Mouse (Mus musculus): Measurements from ENCODE around the gene Fto. TPM values are rescaled to one million over a fixed set of nuclear protein-coding genes. Genes with fewer than 3 reads are reported as not detected.

Fto gene
- total RNA-seq, 2 experiments from 2014 or later = 13.8 to 33.6 TPM

DNA sequence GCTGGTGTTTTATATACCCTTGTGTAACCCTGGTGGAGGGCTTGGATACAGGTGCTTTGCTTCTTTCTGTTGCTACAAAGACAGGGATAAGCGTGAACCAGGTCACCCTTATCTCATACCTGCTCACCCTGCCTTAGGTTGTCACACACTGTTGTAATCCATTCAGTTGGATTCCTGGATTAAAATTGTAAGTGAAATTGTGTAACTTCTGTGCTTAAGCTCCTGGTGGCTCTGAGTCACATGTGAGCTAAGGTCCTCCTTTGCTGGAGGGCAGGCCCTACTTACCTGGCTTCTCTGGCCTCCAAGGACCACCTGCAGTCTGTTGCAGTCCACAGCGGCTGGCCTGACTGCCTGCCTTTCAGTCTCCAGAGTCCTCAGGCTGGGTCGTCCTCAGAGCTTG, 71.1 kb downstream of the Fto start:
- ATAC-seq (ENCODE audit: poor library complexity, severe bottlenecking) = no peak

DNA sequence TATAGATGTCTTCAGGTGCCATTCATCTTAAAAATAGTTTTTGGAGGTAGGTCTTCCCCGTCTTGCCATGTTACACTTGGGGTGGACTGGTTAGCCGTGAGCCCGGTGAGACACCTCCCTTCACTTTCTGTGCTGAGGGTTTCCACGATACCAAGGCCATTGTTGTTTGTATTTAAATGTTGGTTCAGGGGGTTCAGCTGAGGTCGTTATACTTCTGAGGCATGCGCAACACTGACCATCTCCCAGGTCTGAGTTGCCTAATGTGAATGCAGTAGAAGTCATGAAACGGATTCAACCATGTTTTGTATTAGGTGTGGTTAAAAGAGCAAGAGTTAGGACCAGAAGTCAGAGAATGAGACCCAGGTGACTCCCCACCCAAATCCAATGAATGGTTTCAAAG, 72.5 kb downstream of the Fto start:
- ATAC-seq (ENCODE audit: poor library complexity, severe bottlenecking) = no peak

DNA sequence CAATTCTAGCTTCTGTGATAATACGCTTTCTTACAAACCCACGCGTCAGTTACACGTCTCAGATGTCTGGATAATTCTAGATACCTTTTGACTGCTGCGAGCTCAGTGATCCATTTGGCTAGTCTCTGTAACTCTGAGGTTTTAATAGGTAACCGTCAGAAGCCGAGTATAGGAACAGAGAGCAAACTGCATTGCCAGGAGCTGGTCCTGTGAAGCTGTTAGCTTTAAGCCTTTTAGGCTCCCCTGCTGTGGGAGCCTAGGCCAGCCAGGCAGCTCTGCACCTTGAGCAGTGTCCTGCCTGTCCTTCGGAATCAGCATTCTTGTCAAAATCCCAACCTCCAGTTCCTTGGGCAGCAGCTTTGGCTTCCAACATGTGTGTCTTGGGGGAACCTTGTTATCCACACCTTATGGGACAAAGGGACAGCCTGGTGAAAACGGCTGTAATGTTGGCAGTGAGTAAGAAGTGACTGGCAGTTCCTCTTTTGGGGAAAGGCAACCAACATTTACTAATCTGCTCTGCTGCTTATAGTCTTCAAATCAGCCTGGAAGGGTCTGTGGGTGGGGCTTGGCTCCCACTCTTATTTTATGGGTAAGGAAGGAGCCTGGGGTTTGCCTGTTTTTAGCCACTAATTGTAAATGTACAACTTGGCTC, 77.2 kb downstream of the Fto start:
- peak; percentile 67 for ATAC-seq (ENCODE audit: poor library complexity, severe bottlenecking)

DNA sequence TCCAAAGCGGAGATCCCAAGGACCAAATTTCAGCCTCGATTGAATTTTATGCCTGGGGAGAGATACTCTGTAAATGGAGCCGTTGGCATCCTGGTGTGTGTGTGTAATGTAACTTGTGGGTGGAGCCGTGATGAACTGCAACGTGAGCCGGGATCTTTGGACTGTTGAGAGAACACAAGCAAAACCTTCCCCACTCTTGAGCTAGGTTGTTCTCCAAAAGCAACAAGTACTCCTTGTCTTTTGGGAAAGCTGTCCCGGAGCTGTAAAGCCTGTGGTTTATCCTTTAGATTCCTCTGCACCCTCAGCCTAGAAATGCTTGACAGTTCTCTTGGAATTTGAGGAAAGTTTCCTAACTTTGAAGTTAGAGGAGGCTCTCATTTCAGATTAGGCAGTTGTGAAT, 78.9 kb downstream of the Fto start:
- no peak for ATAC-seq (ENCODE audit: poor library complexity, severe bottlenecking)

DNA sequence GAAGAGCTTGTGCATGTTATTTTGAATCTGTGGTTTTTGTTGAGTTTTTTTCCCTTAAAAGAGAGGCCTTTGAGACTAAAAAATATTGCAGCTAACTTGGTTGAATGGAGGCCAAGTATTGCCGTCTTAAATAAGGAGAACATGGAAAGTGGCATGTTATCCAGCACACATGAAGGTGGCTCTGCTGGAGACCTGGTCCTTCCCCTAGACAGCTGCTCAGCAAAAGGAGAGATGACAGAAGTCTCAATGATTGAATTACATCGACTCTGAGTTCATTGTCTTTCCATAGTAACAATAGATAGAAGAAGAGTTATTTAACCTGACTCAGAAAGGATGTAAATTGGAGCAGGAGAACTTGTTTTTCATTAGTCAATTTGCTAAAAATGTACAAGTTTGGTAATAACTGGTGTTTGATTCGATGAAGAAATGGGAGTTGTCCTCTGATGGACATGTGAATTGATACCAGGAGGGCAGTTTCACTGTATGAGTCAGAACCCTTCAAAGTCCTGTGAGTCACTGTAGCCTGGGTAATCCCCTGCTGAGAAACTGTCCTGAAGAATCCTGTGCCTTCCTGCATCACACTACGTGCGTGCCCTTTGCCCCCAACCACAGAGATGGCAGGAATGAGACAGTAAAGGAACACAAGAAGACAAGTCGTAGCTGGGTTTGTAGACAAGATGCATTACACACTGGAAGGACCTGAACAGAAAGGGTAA, 82.2 kb downstream of the Fto start:
- ATAC-seq (ENCODE audit: poor library complexity, severe bottlenecking) = peak; percentile 84

DNA sequence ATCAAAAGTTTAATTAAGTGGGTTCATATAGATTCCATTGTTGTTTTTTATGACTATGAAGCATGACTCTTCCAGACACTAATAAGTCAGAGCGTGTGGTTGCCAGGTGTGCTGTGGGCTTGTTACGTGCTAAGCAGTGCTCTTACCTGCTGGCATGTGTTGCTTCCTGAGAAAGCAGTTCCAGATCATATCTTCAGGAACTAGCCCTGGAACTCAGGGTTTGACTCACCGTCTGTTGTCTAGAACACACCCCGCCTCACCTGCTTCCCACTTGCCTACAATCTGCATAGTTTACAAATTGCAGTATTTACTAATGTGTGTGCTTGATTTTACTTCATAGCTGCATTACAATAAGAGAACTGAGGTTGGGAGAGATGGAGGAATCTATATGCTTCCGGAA, 84.7 kb downstream of the Fto start:
- ATAC-seq (ENCODE audit: poor library complexity, severe bottlenecking) = no peak

DNA sequence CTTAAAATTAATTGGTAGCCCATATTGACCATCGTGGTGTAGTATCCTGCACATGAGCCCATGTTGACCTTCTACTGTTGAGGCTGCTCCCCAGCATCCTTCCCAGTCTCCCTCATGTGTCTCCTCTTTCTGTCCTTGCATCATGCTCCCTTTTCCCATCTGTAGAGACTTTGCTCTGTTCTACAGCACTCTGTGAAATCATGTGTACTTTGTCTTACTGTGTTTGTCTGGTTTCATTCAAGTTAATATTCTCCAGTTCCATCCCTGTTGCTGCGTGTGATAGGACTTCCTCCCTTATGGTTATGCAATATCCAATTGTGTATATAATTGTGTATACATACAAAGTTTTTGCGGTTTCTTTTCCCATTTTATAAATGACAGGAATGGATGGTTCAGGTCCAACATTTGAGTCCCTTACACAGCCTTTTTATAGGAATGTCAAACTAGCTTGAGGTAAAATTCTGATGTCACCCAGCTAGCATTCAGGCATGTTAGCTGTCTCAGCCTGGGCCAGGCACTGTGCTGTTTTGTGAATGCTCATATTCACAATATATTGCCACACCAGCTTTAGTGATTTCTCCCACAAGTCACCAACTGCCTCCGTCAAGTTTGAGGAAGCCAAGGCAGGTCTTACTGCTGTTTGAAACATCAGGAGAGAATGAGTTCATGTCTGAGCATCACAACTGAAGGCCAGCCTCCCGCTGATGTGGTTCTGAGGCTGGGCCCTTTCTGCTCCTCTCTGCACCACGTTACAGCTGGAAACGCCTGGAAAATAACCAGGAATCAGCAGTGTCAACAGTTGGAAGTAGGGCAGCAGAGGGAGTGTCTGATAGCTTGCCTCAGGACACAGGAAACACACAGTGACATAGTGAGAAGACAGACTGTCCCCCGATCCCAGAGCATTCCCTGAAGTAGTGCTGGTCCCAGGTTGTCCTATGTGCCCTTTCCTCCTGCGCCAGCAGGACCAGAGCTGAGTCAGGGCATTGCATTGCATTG, 90.0 kb downstream of the Fto start:
- no peak for ATAC-seq (ENCODE audit: poor library complexity, severe bottlenecking)

DNA sequence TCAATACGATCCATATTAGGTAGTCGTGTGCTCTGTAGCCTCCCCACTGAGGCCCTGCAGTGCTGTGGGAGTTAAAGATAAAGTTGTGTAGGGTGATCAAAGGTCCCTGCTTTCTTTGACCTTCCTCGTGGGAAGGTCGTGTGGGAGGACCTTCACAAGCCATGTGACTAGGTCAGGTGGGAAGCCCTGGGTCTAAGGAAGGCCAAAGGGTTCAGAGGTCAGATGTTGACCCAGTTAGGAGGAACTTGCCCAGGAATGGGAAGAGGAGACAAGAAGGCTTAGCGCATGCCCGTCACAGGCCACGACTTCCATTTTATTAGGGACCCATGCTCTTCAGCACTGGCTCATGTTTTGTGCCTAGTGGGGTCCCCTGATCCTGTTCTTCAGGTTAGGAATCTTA, 91.0 kb downstream of the Fto start:
- ATAC-seq (ENCODE audit: poor library complexity, severe bottlenecking) = no peak

DNA sequence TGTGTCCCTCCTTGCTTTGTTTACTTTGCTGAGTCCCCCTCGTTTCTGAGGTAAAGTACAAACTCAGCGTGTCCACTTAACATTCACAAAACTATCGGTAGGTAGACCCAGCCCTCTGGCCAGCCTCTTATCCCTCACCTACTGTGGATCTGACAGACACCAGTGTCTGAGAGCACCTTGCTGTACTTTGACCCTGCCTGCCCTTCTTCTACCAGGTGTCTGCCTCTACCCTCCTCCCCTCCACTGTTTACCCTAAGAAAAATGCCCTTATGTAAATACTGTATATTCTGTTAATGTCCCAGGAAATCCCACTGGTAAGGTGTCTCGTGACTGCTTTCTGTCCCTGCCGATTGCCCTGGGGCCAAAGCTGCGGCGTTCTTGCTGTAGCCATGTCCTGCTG, 91.8 kb downstream of the Fto start:
- no peak for ATAC-seq (ENCODE audit: poor library complexity, severe bottlenecking)

DNA sequence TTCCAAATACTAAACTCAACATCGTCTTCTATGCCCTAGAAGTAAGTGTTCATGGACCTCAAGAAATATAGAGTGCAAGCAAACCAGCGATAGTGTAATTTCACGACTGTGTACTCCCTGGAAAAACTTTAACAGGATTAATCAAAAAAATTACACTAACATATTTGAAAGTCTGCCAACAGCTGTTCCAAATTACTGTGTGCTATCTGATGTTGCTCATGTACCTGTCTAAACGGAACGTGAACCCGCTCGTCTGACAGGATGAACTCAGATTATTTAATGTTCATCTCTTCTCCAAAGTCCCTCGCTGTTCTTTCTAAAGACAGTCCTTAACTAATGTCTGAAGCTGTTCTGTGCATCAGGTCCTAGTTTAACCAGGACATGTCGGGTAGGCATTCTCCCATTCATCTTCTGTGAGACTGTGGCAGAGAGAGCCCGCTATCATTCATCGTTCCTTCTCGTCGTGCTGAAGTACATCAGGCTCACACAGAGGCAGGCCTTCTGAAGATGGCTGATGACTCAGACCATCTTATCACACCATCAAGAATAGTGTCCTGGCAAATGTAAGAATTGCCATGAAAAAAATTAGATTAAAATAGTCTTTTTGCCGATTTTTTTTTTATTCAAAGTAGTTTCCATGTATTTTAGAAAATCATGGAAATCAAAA, 93.4 kb downstream of the Fto start:
- ATAC-seq (ENCODE audit: poor library complexity, severe bottlenecking) = no peak

DNA sequence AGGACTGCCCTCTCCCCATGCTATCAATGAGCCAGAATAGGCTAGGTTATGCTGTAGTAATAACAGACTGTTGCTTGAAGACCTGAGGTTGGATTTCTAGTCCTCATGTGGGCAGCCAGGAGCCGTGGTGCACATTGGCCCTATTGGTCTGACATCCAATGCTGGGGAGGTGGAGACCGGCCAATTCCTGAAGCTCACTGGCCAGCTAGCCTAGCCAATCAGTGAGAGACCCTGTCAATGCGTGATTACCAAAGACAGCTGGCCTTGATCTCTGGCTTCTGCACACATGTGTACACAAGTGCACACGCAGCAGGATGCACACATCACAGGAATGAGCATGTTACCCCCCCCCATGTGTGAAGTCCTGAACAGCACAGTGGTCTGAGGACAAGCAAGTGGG, 94.6 kb downstream of the Fto start:
- no peak for ATAC-seq (ENCODE audit: poor library complexity, severe bottlenecking)

DNA sequence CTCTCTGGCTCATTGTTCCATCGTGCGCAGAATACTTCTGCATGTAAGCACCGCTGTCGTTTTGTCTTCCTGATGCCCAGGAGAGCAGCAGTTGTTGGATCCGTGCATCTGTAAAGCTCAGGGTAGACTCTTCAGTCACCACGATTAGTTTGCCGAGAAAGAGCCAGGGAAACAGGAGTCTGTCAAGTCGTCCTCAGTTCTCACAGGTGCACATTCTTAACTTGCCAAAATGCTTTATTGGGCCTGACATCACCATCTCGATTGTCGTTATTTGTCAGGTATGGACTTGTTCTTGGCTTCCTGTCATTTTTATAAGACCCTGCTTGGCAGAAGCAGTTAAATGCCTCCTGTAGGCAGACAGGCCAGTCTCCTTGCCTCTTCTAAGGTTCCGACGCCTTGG, 96.7 kb downstream of the Fto start:
- no peak for ATAC-seq (ENCODE audit: poor library complexity, severe bottlenecking)

DNA sequence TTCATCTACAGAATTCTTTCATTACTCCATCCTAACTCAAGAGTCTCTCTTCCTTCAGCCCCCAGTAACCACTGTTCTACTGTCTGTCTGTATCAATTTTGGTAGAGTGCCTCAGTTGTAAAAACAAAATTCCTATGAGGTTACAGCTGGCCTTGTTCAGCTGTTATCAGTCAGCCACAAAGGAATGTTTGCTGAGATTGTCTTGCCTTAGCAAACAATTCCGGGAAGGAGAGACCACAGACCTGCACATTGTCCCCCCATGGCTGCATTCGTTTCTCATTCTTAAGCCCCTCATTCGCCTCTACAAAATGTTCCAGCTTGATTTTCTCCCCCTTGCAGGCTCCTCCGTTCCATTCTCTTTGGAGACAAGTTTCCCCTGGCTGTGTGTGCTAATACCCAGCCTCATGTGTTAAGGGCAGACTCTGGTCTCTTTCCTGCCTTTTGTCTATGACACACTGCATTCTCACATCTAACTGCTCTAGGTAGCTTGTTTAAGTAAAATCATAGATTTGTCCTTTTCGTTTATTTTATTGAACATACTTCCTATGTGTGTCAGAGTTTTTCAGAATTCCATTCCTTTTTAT, 111.3 kb downstream of the Fto start:
- ATAC-seq (ENCODE audit: poor library complexity, severe bottlenecking) = no peak

DNA sequence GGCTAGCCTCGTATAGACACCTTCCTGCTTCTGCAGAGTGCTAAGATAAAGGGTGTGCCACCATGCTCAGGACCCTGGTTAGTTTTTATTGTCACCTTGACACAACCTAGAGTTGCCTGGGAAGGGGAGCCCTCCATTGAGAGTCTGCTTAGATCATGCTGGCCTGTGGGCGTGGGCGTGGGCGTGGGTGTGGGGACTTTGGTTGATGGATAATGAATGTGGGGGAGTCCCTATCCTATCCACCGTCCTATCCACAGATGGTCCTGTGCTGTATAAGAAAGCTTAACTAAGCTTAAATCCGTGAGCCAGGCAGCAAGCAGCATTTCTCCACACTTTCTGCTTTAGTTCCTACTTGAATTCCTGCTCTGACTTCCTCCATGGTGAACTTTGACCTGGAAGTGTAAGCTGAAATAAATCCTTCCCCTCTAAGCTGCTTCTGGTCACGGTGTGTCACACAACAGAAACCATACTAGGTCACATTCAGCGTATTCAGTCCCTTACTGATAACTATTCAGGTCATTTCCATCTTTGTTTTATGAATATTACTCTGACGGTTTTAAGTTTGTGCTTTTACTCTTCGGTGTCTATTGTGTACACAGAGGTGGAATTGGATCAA, 112.0 kb downstream of the Fto start:
- no peak for ATAC-seq (ENCODE audit: poor library complexity, severe bottlenecking)

DNA sequence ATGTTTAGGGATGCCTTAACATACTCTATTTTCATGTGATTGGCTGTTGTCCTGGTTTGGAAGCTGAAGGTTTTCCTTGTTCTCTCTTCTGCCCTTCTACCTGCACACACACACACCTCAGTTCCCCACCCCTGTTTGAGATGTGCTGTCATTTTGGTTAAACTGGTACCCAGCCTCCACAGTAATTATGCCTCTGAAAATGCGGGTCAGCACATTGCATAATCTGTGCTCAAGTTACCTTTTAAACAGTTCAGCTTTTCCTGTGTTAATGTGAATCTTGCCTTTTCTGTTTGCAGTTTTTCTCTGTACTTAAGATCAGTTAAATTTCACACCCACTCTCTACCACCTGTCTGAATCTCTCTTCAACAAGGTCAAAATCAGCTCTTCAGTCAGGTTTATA, 113.2 kb downstream of the Fto start:
- ATAC-seq (ENCODE audit: poor library complexity, severe bottlenecking) = no peak

DNA sequence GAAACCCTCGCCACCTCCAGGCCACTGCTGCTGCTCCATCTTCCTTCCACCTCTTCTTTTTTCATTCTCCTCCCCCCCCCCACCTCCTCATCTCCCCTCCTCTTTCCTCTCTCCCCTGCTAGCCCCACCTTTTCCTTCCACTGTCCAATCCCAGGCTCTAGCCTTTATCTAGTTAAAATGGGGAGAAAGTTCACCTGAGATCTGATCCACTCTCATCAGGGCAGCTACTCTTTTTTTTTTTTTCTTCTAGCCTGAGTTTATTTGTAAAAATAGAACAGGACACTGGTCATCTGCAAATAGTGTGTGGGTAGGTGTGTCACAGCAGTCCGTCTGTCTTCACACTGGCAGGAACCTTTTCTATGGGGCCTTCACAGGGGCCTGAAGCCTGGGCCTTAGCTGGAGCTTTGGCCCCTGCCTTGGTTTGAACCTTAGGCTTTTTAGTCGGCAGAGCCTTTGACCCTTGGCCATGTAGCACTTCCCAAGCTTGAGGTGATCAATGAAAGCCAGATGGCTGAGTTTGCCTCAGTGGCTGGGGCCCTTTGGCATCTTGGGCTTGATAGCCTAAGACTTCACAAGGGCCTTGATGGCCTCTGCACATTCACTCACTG, 117.1 kb downstream of the Fto start:
- no peak for ATAC-seq (ENCODE audit: poor library complexity, severe bottlenecking)

DNA sequence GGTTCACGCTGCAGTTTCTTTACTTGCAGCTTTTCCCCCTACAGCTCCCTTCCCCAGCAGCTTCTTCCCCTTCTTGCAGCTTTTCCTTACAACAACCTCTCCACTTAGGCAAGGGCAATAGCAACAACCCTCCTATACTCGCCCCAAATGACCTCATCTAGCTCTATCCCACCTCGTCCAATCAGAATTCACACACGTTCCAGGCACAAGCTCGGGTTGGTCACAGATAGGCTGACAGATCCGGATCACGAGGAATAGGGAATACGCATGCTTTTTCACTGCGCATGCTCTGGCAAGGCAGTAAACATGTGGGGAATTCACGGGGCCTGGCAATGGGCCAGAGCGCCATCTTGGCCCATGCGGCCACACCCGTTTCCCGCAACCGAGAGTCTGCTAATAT, 122.7 kb downstream of the Fto start:
- no peak for ATAC-seq (ENCODE audit: poor library complexity, severe bottlenecking)

DNA sequence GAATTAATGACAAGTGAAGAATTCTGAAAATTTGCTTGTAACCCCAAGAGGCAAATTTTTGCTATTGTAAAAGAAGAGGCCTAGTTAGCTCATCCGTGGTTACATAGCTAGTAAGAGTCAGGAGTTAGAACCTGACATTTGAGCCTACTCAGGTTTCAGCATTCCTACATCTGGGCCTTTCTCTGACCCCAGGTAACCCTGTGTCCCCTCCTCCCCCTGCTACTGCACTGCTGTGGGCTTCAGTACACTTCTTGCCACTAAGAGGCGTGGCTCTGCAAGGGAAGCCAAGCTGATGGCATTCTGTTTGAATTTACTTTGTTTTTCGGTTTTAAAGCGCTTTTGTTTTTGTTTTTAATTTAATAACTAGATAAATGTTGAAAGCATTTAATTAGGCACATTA, 130.6 kb downstream of the Fto start:
- ATAC-seq (ENCODE audit: poor library complexity, severe bottlenecking) = no peak

DNA sequence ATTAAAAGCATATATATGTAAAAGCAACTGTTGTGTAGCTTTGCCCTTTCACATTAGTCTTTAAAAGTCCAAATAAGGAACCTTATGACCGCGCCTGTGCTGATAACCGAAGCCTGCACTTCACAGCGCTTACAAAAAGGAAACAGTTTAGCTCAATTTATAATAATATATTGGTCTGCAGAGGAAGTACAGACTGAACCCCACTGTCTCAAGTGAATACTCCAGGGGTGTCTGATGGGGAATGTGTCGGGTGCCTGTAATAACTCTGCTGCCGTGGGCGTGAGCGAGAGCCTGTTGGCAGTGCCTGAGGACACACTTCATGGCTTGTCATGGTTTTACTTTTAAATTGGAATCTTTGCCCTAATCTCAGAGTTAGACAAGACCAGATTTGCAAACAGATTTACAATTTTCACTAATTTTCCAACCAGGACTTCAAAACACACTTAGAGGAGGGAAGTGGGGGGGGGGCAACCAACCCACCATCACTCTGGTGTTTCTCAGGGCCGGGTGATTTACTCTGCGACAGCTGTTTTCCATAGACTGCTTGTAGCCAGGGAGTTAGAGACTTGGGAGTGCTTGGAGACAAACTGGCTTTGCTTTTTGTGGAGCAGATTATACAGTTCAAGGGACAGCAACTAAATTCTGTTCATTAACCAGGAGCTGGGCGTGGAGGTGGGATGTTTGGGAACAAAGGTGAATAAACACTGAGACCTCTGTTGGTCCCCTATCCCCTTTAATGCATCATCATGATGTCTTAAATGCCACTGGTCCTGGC, 131.5 kb downstream of the Fto start:
- no peak for ATAC-seq (ENCODE audit: poor library complexity, severe bottlenecking)

Measured in megakaryocyte, adult 5-6 weeks (primary cell).